Mouse (Mus musculus) c-Kit-positive CD71-positive TER-119-negative erythroid progenitor cells, embryonic 14.5 days (primary cell): ENCODE measurements at regions not wholly inside any gene's neighbourhood (a gene's known extent, or its start where the extent isn't known, plus 50 kb on each side); places are given as distances from the start of the nearest gene placed in this dataset.

ENCODE experiments used
- DNase-seq: peaks from one replicate; pipeline ENCODE4 v3.0.0-alpha.2; 2013; ENCODE audit warnings: low read depth

- DNase-seq, result no peak
Observed at GRCm38 (mm10) chr7:121589088-121589605, 117.9 kb downstream of the Usp31 start.

- no peak for DNase-seq
Observed at GRCm38 (mm10) chr7:121587713-121588112, 119.3 kb downstream of the Usp31 start.

DNA sequence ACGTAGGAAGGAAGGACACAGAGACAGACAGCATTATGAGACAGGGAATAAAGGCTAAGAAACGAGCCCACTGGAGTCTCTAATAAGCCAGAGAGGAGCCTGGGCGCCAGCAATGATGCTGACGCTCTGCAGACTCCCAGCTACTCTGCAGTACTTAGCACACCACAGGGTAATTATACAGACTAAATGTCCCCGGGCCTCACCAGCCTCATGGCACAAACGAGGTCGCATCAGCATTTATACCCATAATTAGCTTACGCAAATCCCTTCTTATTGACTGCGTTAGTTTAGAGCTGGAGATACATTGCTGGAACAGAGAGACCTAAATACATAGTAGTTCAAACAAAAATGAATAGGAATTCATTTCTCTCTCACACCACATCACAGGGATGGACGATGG is 121.3 kb downstream of the Usp31 start:
- DNase-seq, result no peak

DNA sequence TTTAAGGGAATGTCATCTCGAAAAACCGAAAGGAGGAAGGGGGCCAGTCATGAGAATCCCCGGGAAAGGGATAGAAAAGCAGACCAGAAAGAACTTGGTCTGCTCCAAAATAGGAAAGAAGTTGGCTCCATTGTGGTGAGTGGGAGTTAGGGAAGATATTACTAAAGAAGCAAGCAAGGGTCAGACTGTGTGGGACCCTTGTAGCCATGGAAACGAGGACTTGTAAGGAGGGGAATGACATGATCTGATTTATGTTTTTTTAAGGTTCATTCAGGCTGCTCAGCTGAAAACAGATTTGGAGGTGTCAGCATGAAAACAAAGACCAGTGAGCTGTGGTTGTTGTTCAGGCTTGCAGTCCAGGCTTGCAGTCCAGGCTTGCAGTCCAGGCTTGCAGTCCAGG is 127.6 kb downstream of the Usp31 start:
- DNase-seq, result no peak

DNA sequence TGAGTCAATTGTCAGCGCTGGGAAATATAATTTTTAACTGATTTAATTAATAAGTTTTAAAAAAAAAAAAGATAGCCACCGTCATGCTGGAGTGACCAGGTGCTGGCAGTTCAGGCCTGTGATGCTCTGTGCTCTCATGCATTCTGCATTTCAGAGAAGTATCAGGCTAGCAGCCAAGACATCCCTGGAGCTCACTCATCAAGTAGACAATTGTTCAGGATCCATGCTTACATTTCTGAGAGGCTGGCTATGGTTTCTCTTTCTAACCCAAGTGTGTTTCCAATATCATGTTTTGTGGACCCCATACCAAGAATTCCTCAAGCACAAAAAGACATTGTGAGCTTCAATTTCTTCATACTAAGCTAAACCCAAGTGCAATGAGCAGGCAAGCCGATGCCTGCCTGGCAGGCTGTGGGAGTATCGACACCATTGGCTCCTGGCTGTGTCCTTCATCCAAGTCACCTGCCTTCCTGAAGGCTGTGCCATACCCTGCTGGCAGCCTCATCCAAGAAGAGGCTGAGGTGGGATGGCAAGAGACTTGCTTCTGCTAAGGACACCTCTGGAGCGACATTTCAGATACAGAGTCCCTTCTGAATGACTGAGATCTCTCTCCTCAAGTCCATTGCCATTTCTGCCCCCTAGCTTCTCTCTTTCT is 134.2 kb downstream of the Usp31 start:
- DNase-seq, result no peak

- DNase-seq, result no peak
Observed at GRCm38 (mm10) chr7:121571741-121572140, 135.3 kb downstream of the Usp31 start.

DNA sequence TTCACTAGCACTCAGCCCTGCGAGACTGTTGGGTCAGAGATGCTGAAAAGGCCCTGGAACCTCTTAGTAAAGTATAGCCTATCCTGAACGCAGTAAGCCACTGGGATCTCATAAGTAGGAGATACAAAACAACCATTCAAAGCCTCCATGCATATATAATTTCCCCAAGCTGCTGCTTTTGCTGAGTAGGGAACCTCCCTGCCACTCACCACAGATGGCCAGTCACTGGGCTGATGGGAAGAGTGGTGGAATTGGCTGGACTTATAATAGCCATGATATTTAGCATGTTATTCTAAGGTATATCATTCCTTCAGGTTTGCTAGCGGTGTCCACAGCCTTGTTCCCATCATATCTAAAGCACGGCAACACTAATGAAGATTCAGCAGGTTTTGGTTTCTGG is 135.8 kb downstream of the Usp31 start:
- no peak for DNase-seq

DNA sequence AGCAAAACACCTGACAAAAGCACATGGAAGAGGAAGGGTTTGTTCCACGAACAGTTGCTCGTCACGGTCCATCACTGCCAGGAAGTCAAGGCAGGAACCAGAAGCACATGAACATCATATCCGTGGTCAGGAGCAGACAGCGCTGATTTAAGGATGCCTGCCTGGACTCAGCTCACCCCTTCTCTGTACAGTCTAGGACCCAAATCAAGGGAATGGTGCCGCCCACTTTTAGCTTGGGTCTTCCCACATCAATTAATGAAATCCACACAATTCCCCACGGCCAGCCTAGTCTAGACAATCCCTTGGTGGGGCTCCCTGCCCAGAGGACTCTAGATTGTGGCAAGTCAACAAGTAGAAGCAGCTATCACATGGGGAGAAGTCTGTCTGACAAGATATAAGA is 137.8 kb downstream of the Usp31 start:
- no peak for DNase-seq

- no peak for DNase-seq
Observed at GRCm38 (mm10) chr7:121568064-121568463, 139.0 kb downstream of the Usp31 start.

DNA sequence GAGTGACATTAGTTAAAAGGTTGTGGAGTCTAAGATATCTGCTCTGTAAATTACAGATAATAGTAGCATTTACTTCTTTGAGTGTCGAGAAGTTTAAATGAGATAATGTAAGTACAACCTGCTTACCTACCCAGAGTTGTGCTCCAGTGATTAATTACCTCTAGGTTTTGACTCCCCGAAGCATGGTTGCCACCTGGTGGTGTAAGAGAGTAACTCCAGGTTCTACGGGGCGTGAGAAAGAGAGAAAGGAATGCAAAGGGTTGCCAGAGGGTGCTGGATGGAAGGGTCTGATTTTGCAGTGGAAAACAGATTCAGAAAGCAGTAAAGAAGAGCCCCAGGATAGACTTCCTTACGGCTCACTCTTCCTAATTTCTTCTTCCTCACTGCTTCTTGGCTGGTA is 143.5 kb downstream of the Usp31 start:
- peak; percentile 10 for DNase-seq

DNA sequence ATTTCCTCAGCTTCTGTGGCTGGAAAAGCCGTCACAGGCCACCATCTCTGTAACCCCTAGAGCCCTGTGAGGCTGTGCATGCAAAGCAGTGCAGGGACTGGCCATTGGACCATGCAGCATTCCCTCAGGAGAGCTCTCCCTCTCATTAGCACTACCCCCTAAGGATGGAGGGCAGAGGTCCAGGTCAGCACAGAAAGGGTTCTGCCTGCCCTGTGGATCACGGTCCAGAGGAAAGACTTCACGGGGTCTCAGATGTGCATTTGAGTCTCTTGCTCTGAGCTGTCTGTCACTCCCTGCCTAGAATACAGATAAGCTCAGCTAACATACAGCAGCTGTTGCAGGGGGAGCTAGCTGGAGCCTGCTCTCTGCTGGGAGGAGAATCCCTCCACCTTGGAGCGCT is 151.6 kb downstream of the Usp31 start:
- DNase-seq, result no peak
